Mouse (Mus musculus) forebrain, embryonic 10.5 days (tissue): ENCODE results near the gene Atp6v0a4. TPM values are rescaled to one million over a fixed set of nuclear protein-coding genes. Genes with fewer than 3 reads are reported as not detected.

Experiments
- DNase-seq: peaks from one replicate; pipeline ENCODE4 v3.0.0-alpha.2; 2017; ENCODE audit warnings: low spot score; ENCODE audit errors: extremely low spot score
- H3K27ac ChIP-seq: fragments of 300-500 bp; sonication (generic); 2 replicates; pipeline ENCODE4 v1.5.1; 2016; ENCODE audit warnings: mild to moderate bottlenecking
- H3K27me3 ChIP-seq: fragments of 300-500 bp; sonication (generic); 2 replicates; pipeline ENCODE4 v1.6.1; 2016; ENCODE audit warnings: mild to moderate bottlenecking; ENCODE audit not compliant: poor library complexity, severe bottlenecking
- H3K36me3 ChIP-seq: fragments of 300-500 bp; sonication (generic); replicated peaks from 2 replicates; pipeline ENCODE4 v1.6.1; 2016; ENCODE audit warnings: mild to moderate bottlenecking, moderate library complexity
- H3K4me1 ChIP-seq: fragments of 300-500 bp; sonication (generic); 2 replicates; pipeline ENCODE4 v1.6.1; 2016
- H3K4me3 ChIP-seq: fragments of 300-500 bp; sonication (generic); 2 replicates; pipeline ENCODE4 v1.5.1; 2016; ENCODE audit warnings: mild to moderate bottlenecking, moderate library complexity
- H3K9me3 ChIP-seq: fragments of 300-500 bp; sonication (generic); 2 replicates; pipeline ENCODE4 v1.6.1; 2016; ENCODE audit warnings: mild to moderate bottlenecking, moderate library complexity
- WGBS: fragments of 180-500 bp; shearing (Covaris S2); methylation state at CpG from one replicate; pipeline ENCODE4 v1.1.7; 2016; 5-methylcytosine and 5-hydroxymethylcytosine counted together
- polyA plus RNA-seq: library from polyadenylated mRNA; unstranded; fragments of >200 nt; fragmentation: Nextera tagmentation; extraction: Ambion mirVana; gene quantifications from 2 replicates; pipeline ENCODE4 v1.2.1, GENCODE M21; 2016

Atp6v0a4 gene
- polyA plus RNA-seq, 1 experiment from 2014 or later = not detected

DNA sequence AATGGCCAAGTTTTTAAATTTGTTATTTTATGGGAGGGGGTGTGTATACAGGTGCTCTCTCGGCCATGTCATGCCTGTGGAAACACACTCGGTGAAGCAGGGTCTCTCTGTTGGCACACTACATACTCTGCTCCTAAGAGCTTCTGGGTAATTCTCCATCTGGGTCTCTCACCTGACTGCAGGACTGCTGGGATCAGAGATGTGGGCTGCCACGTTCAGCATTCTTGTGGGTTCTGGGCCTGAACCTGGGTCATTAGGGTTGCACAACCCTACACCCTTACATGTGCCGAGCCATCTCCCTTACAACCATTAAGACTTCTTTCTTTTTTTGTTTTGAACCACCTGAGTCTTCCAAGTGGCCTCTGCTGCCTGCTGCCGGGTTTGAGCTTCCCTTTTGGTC, 2.5 kb downstream of the Atp6v0a4 start:
- no peak overlapping the region for H3K4me3 ChIP-seq
- no peaks in the 10 kb centered on the region for H3K9me3 ChIP-seq
- WGBS = 85% methylated on average over 5 of the region's 5 CpGs
- peaks cover 25% of the 10 kb centered on the region for H3K36me3 ChIP-seq
- peaks cover 13% of the 10 kb centered on the region for H3K4me1 ChIP-seq
- no peak for DNase-seq
- H3K27me3 ChIP-seq = no peaks in the 10 kb centered on the region
- H3K27ac ChIP-seq = no peak overlapping the region

DNA sequence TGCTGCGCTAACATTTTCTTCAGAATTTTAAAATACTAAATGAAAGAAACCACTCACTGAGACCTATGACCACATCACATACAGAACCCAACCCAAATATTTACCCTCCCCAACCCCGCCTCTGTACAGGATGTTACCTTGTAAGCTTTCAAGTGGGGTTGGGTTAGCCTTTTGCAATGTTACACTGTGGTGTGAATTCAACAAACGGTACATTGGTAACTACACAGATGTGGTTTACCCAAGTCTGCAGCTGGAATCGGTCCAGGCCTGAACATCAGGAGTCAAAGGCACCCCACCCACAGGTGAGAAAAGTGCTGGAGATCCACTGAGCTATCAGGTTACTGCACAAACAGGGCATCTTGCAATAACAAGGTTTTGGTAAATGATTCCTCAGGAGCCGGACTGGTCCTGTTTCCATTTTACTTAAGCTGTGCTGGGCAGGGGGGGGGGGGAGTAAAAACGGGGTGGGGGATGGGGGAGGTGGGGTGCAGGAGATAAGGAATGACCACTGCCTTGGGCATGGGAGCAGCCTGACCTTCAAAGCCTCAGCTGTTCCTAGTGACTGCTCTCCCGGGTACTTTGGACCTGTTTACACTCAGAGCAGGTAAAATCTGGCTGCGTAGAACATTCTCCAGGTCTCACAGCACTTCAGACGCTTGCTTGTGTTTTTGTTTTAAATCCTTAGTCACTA, 3.6 kb downstream of the Atp6v0a4 start:
- WGBS = 82% methylated on average over 9 of the region's 9 CpGs
- H3K9me3 ChIP-seq = no peaks in the 10 kb centered on the region
- no peaks in the 10 kb centered on the region for H3K27me3 ChIP-seq
- H3K4me1 ChIP-seq = peaks cover 13% of the 10 kb centered on the region
- H3K27ac ChIP-seq = no peak overlapping the region
- peaks cover 15% of the 10 kb centered on the region for H3K36me3 ChIP-seq
- no peak overlapping the region for H3K4me3 ChIP-seq
- DNase-seq = no peak

DNA sequence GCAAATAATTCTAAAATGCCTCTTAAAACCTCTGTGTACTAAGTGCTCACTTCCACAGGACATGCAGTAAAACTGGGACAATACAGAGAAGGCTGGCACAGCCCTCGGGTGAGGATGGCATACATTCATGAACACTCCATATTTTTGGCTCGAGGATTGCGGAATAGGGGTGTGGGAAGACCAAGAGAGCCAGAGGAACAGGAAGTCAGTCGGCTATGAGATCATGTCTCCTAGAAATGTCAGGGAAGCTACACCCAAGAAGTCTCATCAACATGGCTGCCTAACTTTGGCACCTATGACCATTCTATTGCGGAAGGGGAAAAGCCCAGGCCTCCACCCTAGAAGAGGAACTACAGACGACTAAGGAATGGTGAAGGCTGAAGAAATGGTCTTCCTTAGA, 6.0 kb downstream of the Atp6v0a4 start:
- WGBS = 93% methylated on average over 6 of the region's 6 CpGs
- DNase-seq = no peak
- no peak overlapping the region for H3K27ac ChIP-seq

DNA sequence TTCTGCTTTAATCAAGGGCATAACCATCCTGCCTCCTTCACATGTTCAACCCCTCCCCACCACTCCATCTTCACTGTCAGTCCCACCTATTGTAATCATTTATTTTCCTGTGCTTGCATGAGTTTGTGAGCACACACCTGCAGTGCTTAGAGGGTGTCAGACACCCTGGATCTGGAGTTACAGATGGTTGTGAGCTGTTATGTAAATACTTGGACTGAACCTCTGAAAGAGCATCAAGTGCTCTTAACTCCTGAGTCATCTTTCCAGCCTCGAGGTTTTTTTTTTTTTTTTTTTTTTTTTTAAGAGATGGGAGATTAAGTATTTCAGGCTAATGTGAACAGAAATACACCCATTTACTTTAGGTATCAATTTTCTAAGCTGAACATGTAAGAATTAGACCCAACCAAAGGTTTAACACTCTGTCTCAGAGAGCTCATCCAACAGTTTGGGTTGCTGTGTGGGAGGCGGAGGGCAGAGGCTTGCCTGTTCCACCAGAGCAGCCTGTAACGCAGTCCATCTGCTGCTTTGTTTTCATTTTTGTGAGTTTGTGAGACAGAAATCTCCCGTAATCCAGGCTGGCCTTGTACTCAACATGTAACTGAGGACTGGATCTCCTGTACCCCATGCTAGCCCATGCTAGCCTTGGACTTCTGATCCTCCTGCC, 8.1 kb downstream of the Atp6v0a4 start:
- DNase-seq = no peak
- Histone ChIP-seq H3K9me3 (no peaks in the 10 kb centered on the region), H3K27me3 (no peaks in the 10 kb centered on the region), H3K4me1 (no peaks in the 10 kb centered on the region), H3K4me3 (no peak overlapping the region), H3K36me3 (no peaks in the 10 kb centered on the region), H3K27ac (no peak overlapping the region)
- 76% methylated on average over 4 of the region's 4 CpGs for WGBS

More for the DNA sequence above, 6.0 kb downstream of the Atp6v0a4 start:
- no peak overlapping the region for H3K4me3 ChIP-seq
- H3K27me3 ChIP-seq = no peaks in the 10 kb centered on the region
- peaks cover 8% of the 10 kb centered on the region for H3K4me1 ChIP-seq
- H3K36me3 ChIP-seq = 0 out of 2 replicates have a peak, but pooled peaks cover under 1% of the 10 kb centered on the region
- H3K9me3 ChIP-seq = no peaks in the 10 kb centered on the region

DNA sequence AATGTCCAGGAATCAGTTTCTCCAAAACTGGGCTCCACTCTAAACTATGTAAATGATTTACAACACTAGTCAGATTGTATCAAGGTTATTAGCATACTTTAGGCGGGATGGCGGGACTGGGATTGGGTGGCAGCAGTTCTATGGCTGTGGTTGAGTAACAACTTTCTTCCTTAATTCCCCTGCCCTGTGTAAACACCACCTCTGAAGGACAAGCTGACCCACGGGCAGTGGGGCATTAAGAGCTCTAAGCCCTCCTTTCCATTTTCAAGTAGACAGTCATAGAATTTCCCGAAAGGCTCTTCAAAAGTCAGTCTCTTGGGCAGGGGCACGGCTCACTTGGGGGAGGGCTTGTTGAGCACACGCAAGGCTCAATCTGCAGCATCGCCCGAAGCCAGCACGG, 13.5 kb downstream of the Atp6v0a4 start:
- Histone ChIP-seq H3K27ac (no peak overlapping the region), H3K27me3 (peaks cover 12% of the 10 kb centered on the region; the same call in 1 of the 2 replicates), H3K4me1 (peaks cover 15% of the 10 kb centered on the region), H3K4me3 (no peak overlapping the region), H3K36me3 (no peaks in the 10 kb centered on the region), H3K9me3 (no peaks in the 10 kb centered on the region)
- WGBS = 87% methylated on average over 9 of the region's 9 CpGs
- no peak for DNase-seq

DNA sequence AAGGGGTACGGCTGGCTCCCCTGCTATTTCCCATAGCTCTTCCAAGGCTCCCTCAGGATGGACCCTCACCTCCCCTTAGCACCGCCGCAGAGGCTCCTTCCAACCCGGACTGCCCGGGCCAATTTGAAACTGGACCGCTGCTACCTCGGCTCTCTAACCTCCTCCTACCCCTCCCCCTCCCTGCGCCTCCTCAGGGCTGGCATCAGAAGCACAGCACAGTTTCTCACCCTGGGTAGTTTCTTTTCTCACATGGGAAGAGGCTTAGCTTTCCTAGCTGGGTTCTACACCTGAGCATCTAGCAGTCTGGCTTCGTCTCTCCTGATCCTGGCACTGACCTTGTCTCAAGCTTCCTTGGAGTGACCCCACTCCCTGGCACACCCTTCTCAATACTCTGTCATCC, 14.5 kb downstream of the Atp6v0a4 start:
- Histone ChIP-seq H3K36me3 (no peaks in the 10 kb centered on the region), H3K9me3 (no peaks in the 10 kb centered on the region), H3K4me1 (peaks cover 15% of the 10 kb centered on the region), H3K27me3 (peaks cover 12% of the 10 kb centered on the region; the same call in 1 of the 2 replicates), H3K27ac (no peak overlapping the region), H3K4me3 (no peak overlapping the region)
- WGBS = 16% methylated on average over 9 of the region's 9 CpGs
- no peak for DNase-seq

DNA sequence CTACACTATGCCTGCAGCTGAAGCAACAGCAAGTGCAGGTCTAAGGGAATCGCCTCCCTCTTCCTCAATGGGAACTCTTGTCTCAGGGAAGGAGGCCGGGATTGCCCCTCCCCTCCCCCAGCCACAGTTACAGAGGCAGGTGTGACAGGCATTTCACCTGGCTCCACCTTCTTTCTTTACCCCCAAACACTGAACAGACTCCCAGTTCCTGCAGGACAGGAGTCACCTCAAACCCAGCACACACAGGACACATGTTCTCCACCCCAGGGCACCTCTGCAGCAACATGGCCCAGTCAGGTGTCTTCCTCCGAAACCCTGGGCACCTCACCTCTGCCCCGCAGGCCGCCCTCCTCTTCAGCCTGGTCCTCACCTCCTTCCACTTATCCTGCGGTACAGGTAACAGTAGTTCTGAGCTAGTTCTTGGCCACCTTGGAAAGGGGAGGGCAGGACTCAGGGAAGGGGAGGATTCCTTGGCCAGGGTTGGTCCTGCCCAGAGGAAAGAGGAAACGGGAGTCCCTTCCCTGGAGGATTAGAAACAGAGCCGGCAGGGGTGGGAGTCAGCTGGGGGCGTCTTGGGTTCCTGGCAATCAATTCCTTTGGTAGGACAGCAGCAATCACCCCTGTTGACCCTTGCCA, 15.1 kb downstream of the Atp6v0a4 start, which contains the start of gene Tmem213:
Gene Tmem213 (plus strand): TSS at position 96 of the 636 bp plus-strand sequence.
- Histone ChIP-seq H3K9me3 (no peaks in the 10 kb centered on the region), H3K4me1 (peaks cover 15% of the 10 kb centered on the region), H3K27ac (no peak within 1 kb of the TSS), H3K4me3 (no peak within 1 kb of the TSS), H3K36me3 (no peaks in the 10 kb centered on the region), H3K27me3 (peaks cover 12% of the 10 kb centered on the region; the same call in 1 of the 2 replicates)
- no peak for DNase-seq
- WGBS = 23% methylated on average over 9 of the region's 9 CpGs

DNA sequence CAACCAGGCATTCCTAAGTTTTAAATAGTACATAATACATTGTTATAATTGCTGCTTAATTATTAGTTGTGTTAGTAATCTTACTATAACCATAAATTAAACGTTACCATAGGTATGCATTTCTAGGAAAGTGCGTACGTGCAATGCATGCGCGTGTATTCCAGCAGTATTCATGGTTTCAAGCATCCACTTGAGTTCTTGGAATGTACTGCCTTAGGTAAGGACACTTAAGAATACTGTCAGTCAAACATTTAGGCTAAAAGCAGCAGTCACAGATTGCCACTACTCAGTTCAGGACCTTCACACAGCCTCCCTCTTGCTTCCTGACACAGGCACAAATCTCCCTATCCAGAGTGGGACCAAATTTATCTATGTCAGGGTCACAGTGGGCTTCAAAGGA, 15.9 kb downstream of the Atp6v0a4 start:
- H3K36me3 ChIP-seq = no peaks in the 10 kb centered on the region
- peaks cover 12% of the 10 kb centered on the region; the same call in 1 of the 2 replicates for H3K27me3 ChIP-seq
- DNase-seq = no peak
- 86% methylated on average over 5 of the region's 5 CpGs for WGBS
- H3K27ac ChIP-seq = no peak overlapping the region
- no peak overlapping the region for H3K4me3 ChIP-seq
- H3K9me3 ChIP-seq = no peaks in the 10 kb centered on the region
- H3K4me1 ChIP-seq = peaks cover 18% of the 10 kb centered on the region

DNA sequence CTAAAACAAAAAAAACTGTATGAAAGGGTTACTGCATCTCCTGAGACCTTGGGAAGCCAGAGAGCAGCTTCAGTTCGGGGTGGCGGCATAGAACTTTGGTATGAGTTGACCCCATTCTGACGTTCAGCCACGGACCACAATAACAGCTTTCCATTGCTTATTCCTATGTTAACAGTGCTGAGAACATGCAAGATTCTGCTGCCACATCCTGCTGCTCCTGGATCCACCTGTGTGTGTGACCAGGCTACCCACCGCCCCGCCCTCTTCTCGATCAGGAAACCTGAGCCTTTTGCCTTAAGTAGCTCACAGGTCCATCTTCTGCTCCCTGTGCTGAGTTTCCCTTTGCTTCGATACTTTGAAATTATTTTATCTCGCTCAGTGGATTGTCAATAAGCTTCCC, 18.5 kb downstream of the Atp6v0a4 start:
- H3K36me3 ChIP-seq = no peaks in the 10 kb centered on the region
- H3K4me3 ChIP-seq = no peak overlapping the region
- H3K27ac ChIP-seq = no peak overlapping the region
- no peak for DNase-seq
- no peaks in the 10 kb centered on the region for H3K9me3 ChIP-seq
- H3K27me3 ChIP-seq = peaks cover 12% of the 10 kb centered on the region; the same call in 1 of the 2 replicates
- 89% methylated on average over 9 of the region's 9 CpGs for WGBS
- peaks cover 18% of the 10 kb centered on the region for H3K4me1 ChIP-seq

DNA sequence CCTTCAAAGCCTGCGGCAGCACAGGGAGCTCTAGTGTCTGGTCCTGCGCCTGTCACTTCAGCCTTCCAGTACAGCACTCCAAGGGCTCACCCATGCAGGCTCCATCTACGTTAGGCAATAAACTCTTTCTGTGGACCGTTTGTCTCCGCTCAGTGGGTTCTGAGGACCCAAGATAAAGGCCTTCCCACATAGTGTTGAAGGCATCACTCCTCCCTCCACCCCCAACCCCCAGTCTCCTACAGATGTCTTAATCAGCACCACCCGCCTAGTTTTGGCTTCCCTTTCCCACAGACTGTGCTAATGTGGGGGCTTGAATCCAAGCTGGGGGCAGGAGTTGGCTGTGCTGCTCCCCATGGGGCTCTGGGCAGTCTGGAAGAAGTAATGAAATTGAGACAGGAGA, 20.6 kb downstream of the Atp6v0a4 start:
- no peak overlapping the region for H3K27ac ChIP-seq
- no peak overlapping the region for H3K4me3 ChIP-seq
- DNase-seq = no peak
- 64% methylated on average over 6 of the region's 6 CpGs for WGBS
- H3K36me3 ChIP-seq = no peaks in the 10 kb centered on the region
- no peaks in the 10 kb centered on the region for H3K27me3 ChIP-seq
- H3K9me3 ChIP-seq = no peaks in the 10 kb centered on the region
- H3K4me1 ChIP-seq = peaks cover 6% of the 10 kb centered on the region; the same call in 1 of the 2 replicates

DNA sequence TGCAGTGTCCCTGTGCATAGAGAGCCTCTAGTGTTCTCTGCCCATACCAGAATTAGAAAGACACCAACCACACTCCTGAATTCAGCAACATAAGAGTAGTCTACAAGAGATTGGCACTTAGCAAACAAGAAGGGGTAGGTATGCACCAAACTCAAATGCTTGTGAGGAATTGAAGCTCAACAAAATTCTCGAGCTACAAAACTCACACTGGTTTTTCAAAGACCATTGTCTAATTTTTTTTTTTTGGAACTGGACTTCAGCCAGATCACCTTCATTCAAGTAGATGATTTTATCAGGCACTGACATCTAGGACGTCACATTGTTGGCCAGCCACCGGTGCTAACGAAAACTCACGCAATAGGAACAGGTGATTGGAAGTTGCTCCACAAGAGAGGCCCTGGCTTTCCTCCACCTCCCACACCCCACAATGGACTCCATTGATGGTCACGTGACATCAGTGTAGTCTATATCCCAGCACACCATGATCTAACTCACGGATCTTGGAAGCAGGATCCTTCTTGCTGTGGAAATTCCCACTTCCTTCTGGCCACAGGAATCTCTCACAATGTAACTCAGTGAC, 22.1 kb downstream of the Atp6v0a4 start:
- 90% methylated on average over 7 of the region's 7 CpGs for WGBS
- Histone ChIP-seq H3K9me3 (no peaks in the 10 kb centered on the region), H3K36me3 (no peaks in the 10 kb centered on the region), H3K27me3 (no peaks in the 10 kb centered on the region), H3K4me1 (peaks cover 6% of the 10 kb centered on the region; the same call in 1 of the 2 replicates), H3K27ac (no peak overlapping the region), H3K4me3 (no peak overlapping the region)
- DNase-seq = no peak

DNA sequence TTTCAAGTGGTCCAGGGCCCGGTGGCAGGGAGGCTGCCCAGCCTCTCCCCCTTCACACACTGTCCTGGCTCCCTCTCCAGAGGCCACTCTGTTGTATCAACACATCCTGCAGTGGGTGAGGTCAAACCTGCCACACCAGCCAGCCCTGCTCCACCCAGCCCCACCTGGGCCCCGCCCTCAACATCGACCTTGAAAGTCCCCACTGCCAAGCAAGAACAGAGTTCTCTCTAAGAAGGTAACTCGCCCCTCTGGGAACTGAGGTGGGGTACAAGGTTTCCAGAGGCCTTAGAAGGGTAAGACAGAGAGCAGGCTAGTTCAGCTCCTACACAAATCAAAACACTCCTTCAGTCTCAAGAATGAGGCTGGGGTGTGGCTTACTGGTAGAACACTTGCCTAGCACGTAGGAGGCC, 27.4 kb downstream of the Atp6v0a4 start:
- H3K27me3 ChIP-seq = no peaks in the 10 kb centered on the region
- 74% methylated on average over 5 of the region's 5 CpGs for WGBS
- DNase-seq = no peak
- no peaks in the 10 kb centered on the region for H3K9me3 ChIP-seq
- H3K4me1 ChIP-seq = no peaks in the 10 kb centered on the region
- no peak overlapping the region for H3K4me3 ChIP-seq
- no peaks in the 10 kb centered on the region for H3K36me3 ChIP-seq
- no peak overlapping the region for H3K27ac ChIP-seq
